Mouse (Mus musculus) ES-E14 (cell line): Measurements from ENCODE around the gene Cdc7.

Experiments
- CHD2 ChIP-seq: IDR thresholded peaks from 2 replicates; pipeline ENCODE4 v1.6.1; 2014; ENCODE audit warnings: mild to moderate bottlenecking, low read depth, low read length, inconsistent platforms
- HCFC1 ChIP-seq: IDR thresholded peaks from 2 replicates; pipeline ENCODE4 v1.6.1; 2012; ENCODE audit warnings: low read length, inconsistent platforms, borderline replicate concordance; ENCODE audit not compliant: insufficient read depth
- MAFK ChIP-seq: IDR thresholded peaks from 2 replicates; pipeline ENCODE4 v1.6.1; 2014; ENCODE audit warnings: mild to moderate bottlenecking, low read depth, low read length, inconsistent platforms; ENCODE audit not compliant: insufficient read depth
- ZC3H11A ChIP-seq: IDR thresholded peaks from 2 replicates; pipeline ENCODE4 v1.6.1; 2012; ENCODE audit warnings: low read depth, mild to moderate bottlenecking, inconsistent platforms, low read length, borderline replicate concordance

GRCm38 (mm10) chr5:107015422-107016081 lies 51.4 kb downstream of the Cdc7 start:
- TF ChIP-seq MAFK = no peak
- TF ChIP-seq ZC3H11A = no peak
- no peak for TF ChIP-seq CHD2
- no peak for TF ChIP-seq HCFC1
